Mouse (Mus musculus) myocyte (in vitro differentiated cells): Measurements from ENCODE around the gene Ntrk2. TPM values are rescaled to one million over a fixed set of nuclear protein-coding genes. Genes with fewer than 3 reads are reported as not detected.

Source experiments
- H3K27me3 ChIP-seq: one replicate; pipeline ENCODE4 v1.6.1; 2011; ENCODE audit not compliant: control insufficient read depth, insufficient read depth, insufficient read length
- H3K36me3 ChIP-seq: one replicate; pipeline ENCODE4 v1.6.1; 2011; ENCODE audit not compliant: control insufficient read depth, insufficient read depth
- H3K4me2 ChIP-seq: one replicate; pipeline ENCODE4 v1.6.1; 2011; ENCODE audit warnings: low read depth, control low read depth
- H3K4me3 ChIP-seq: one replicate; pipeline ENCODE4 v1.5.1; 2011; ENCODE audit warnings: mild to moderate bottlenecking, control low read depth, moderate library complexity
- H3K79me2 ChIP-seq: one replicate; pipeline ENCODE4 v1.6.1; 2011; ENCODE audit not compliant: control insufficient read depth, insufficient read depth
- H3ac ChIP-seq: one replicate; pipeline ENCODE4 v1.6.1; 2011; ENCODE audit not compliant: control insufficient read depth, insufficient read length
- CEBPB ChIP-seq: IDR thresholded peaks from 2 replicates; pipeline ENCODE4 v1.6.1; 2011; ENCODE audit warnings: mild to moderate bottlenecking, moderate library complexity; ENCODE audit not compliant: poor library complexity, insufficient read depth, severe bottlenecking
- E2F4 ChIP-seq: IDR thresholded peaks from one replicate; pipeline ENCODE4 v1.6.1; 2011; ENCODE audit warnings: mild to moderate bottlenecking, control low read depth, moderate library complexity; ENCODE audit not compliant: insufficient read depth
- MAX ChIP-seq: IDR thresholded peaks from one replicate; pipeline ENCODE4 v1.6.1; 2011; ENCODE audit warnings: low read depth, mild to moderate bottlenecking, control low read depth
- MYOD1 ChIP-seq, 3 experiments: IDR thresholded peaks; one replicate each; pipeline ENCODE4 v1.6.1; 2011; ENCODE audit warnings: control low read depth in 2 of 3, low read depth in 2 of 3, mild to moderate bottlenecking in 2 of 3, moderate library complexity in 1 of 3; ENCODE audit not compliant: insufficient read length in 2 of 3, control insufficient read depth in 1 of 3
- MYOG ChIP-seq, 3 experiments: IDR thresholded peaks; one replicate each; pipeline ENCODE4 v1.6.1; 2011; ENCODE audit warnings: control low read depth in 2 of 3, low read depth in 2 of 3, mild to moderate bottlenecking in 2 of 3; ENCODE audit not compliant: insufficient read length in 2 of 3, control insufficient read depth in 1 of 3, insufficient read depth in 1 of 3
- POLR2A ChIP-seq: IDR thresholded peaks from one replicate; pipeline ENCODE4 v1.6.1; 2011; ENCODE audit warnings: low read depth, mild to moderate bottlenecking, control low read depth, moderate library complexity; ENCODE audit not compliant: insufficient read length
- POLR2AphosphoS2 ChIP-seq: IDR thresholded peaks from one replicate; pipeline ENCODE4 v1.6.1; 2011; ENCODE audit warnings: low read depth, control low read depth; ENCODE audit not compliant: insufficient read length
- REST ChIP-seq: IDR thresholded peaks from one replicate; pipeline ENCODE4 v1.6.1; 2011; ENCODE audit warnings: mild to moderate bottlenecking, control low read depth, moderate library complexity; ENCODE audit not compliant: insufficient read depth, insufficient read length
- SRF ChIP-seq: IDR thresholded peaks from one replicate; pipeline ENCODE4 v1.6.1; 2011; ENCODE audit warnings: low read depth; ENCODE audit not compliant: control insufficient read depth, insufficient read length
- TCF12 ChIP-seq: IDR thresholded peaks from one replicate; pipeline ENCODE4 v1.6.1; 2011; ENCODE audit warnings: mild to moderate bottlenecking, control low read depth; ENCODE audit not compliant: poor library complexity, insufficient read depth, severe bottlenecking
- TCF3 ChIP-seq: IDR thresholded peaks from one replicate; pipeline ENCODE4 v1.6.1; 2011; ENCODE audit warnings: low read depth, control low read depth; ENCODE audit not compliant: insufficient read length
- USF1 ChIP-seq: IDR thresholded peaks from one replicate; pipeline ENCODE4 v1.6.1; 2011; ENCODE audit warnings: low read depth, mild to moderate bottlenecking, control low read depth, moderate library complexity
- polyA plus RNA-seq: library from polyadenylated mRNA; unstranded; fragments of >200 nt; fragmentation: generic; extraction: Trizol; gene quantifications from one replicate; pipeline ENCODE4 v1.2.1, GENCODE M21; 2012; ENCODE audit warnings: missing spikeins

Gene Ntrk2
- polyA plus RNA-seq, 1 experiment: not detected

- H3K36me3 ChIP-seq: no peaks in the 10 kb centered on the region
- TF ChIP-seq MYOG (IDR thresholded peaks at IDR 0.05; ENCODE audit: control insufficient read depth in 1 of 3, insufficient read depth in 1 of 3, insufficient read length in 2 of 3, low read depth in 2 of 3): no peak
- no peak for TF ChIP-seq MAX
- no peak for TF ChIP-seq POLR2A
- TF ChIP-seq TCF3: no peak
- TF ChIP-seq CEBPB: no peak
- no peak for TF ChIP-seq USF1
- TF ChIP-seq MYOD1 (IDR thresholded peaks at IDR 0.05; ENCODE audit: control insufficient read depth in 1 of 3, insufficient read length in 2 of 3, low read depth in 2 of 3): no peak
- H3ac ChIP-seq: no peak overlapping the region
Measured at GRCm38 (mm10) chr13:58824752-58825151, 18.4 kb downstream of the Ntrk2 start.

GRCm38 (mm10) chr13:58826356-58827197, 20.2 kb downstream of the Ntrk2 start:
- no peak for TF ChIP-seq REST
- TF ChIP-seq E2F4: no peak
- TF ChIP-seq USF1: no peak
- no peak for TF ChIP-seq POLR2AphosphoS2
- TF ChIP-seq MYOG (IDR thresholded peaks at IDR 0.05; ENCODE audit: control insufficient read depth in 1 of 3, insufficient read depth in 1 of 3, insufficient read length in 2 of 3, low read depth in 2 of 3): no peak
- no peak for TF ChIP-seq TCF3
- TF ChIP-seq CEBPB: no peak
- no peak for TF ChIP-seq TCF12
- no peak for TF ChIP-seq POLR2A
- no peak for TF ChIP-seq SRF
- TF ChIP-seq MYOD1 (IDR thresholded peaks at IDR 0.05; ENCODE audit: control insufficient read depth in 1 of 3, insufficient read length in 2 of 3, low read depth in 2 of 3): no peak
- no peak for TF ChIP-seq MAX
- H3K4me2 ChIP-seq: no peak overlapping the region

More at GRCm38 (mm10) chr13:58824752-58825151, 18.4 kb downstream of the Ntrk2 start:
- H3K27me3 ChIP-seq: no peaks in the 10 kb centered on the region
- H3K4me3 ChIP-seq: no peak overlapping the region
- no peaks in the 10 kb centered on the region for H3K79me2 ChIP-seq
- no peak overlapping the region for H3K4me2 ChIP-seq

GRCm38 (mm10) chr13:58831999-58832398, 25.6 kb downstream of the Ntrk2 start:
- Histone ChIP-seq H3K27me3 (no peaks in the 10 kb centered on the region), H3K36me3 (no peaks in the 10 kb centered on the region), H3K79me2 (no peaks in the 10 kb centered on the region), H3K4me3 (no peak overlapping the region), H3K4me2 (no peak overlapping the region), H3ac (no peak overlapping the region)
- no peak for TF ChIP-seq E2F4
- TF ChIP-seq TCF12: no peak

More at GRCm38 (mm10) chr13:58826356-58827197, 20.2 kb downstream of the Ntrk2 start:
- Histone ChIP-seq H3K79me2 (no peaks in the 10 kb centered on the region), H3ac (no peak overlapping the region), H3K27me3 (no peaks in the 10 kb centered on the region), H3K36me3 (no peaks in the 10 kb centered on the region), H3K4me3 (no peak overlapping the region)

- Histone ChIP-seq H3K79me2 (no peaks in the 10 kb centered on the region), H3ac (no peak overlapping the region), H3K4me2 (no peak overlapping the region), H3K27me3 (no peaks in the 10 kb centered on the region), H3K4me3 (no peak overlapping the region), H3K36me3 (no peaks in the 10 kb centered on the region)
- no peak for TF ChIP-seq POLR2AphosphoS2
- TF ChIP-seq MAX: no peak
- no peak for TF ChIP-seq E2F4
- no peak for TF ChIP-seq USF1
- TF ChIP-seq SRF: no peak
- TF ChIP-seq MYOG (IDR thresholded peaks at IDR 0.05; ENCODE audit: control insufficient read depth in 1 of 3, insufficient read depth in 1 of 3, insufficient read length in 2 of 3, low read depth in 2 of 3): no peak
- no peak for TF ChIP-seq POLR2A
- no peak for TF ChIP-seq MYOD1 (IDR thresholded peaks at IDR 0.05; ENCODE audit: control insufficient read depth in 1 of 3, insufficient read length in 2 of 3, low read depth in 2 of 3)
- no peak for TF ChIP-seq TCF12
Measured at GRCm38 (mm10) chr13:58834726-58835125, 28.4 kb downstream of the Ntrk2 start.

- H3K79me2 ChIP-seq: no peaks in the 10 kb centered on the region
- no peak overlapping the region for H3ac ChIP-seq
- no peak for TF ChIP-seq USF1
- TF ChIP-seq SRF: no peak
- TF ChIP-seq POLR2A: no peak
- TF ChIP-seq REST: no peak
- no peak for TF ChIP-seq TCF12
- TF ChIP-seq MYOD1 (IDR thresholded peaks at IDR 0.05; ENCODE audit: control insufficient read depth in 1 of 3, insufficient read length in 2 of 3, low read depth in 2 of 3): no peak
- TF ChIP-seq MYOG (IDR thresholded peaks at IDR 0.05; ENCODE audit: control insufficient read depth in 1 of 3, insufficient read depth in 1 of 3, insufficient read length in 2 of 3, low read depth in 2 of 3): no peak
- no peak for TF ChIP-seq TCF3
- no peak for TF ChIP-seq E2F4
- no peak overlapping the region for H3K4me2 ChIP-seq
- H3K36me3 ChIP-seq: no peaks in the 10 kb centered on the region
- H3K4me3 ChIP-seq: no peak overlapping the region
- H3K27me3 ChIP-seq: no peaks in the 10 kb centered on the region
Measured at GRCm38 (mm10) chr13:58836891-58837290, 30.5 kb downstream of the Ntrk2 start.
